8 mouse cellular contexts compared by ENCODE assay signal in the genomic region with DNA sequence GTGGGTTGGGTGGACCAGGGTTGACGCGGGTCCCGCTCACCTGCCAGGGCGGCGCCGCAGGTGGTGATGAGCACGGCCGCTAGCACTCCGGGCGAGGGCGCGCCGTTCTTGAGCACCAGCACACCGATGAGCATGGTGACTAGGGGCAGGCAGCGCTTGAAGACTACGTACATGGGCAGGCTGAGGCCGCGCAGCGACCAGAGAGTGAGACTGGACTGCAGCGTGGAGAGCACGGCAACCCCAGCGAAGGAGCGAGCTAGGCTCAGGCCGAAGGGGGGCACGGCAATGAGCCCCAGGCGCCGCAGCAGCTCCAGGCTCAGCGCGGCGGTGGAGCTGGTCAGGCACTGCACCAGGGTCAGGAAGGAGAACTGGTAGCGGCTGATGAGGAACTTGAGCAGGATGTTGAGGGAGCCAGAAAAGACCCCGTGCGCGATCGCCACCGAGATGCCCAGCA. TPM values are rescaled to one million over a fixed set of nuclear protein-coding genes. Genes with fewer than 3 reads are reported as not detected.
DNase-seq lines count a peak whose midpoint lies in the region; ATAC-seq and TF ChIP-seq lines count a peak whose summit lies in the region.

No protein-coding gene starts in this region.

- peak; percentile 33 for ATAC-seq in common myeloid progenitor, adult 5-6 weeks (replicated peaks; ENCODE audit: low read depth, poor library complexity, severe bottlenecking)
- ATAC-seq in heart, postnatal 0 days (ENCODE audit: insufficient read depth, low read depth), result peak; percentile 31; the same call in 1 of the 2 replicates
- peak; percentile 74 for ATAC-seq in neural tube, embryonic 12.5 days (ENCODE audit: low FRiP score, low read depth)

- no peak for TF ChIP-seq CTCF in cerebellum, adult 2 months (IDR thresholded peaks at IDR 0.05; ENCODE audit: borderline replicate concordance, insufficient read depth, low read depth, low read length)
- no peak for TF ChIP-seq CTCF in heart, postnatal 0 days (IDR thresholded peaks at IDR 0.05; ENCODE audit: low read depth)

- no peak overlapping the region for H3K27ac ChIP-seq in cerebellum, adult 2 months (ENCODE audit: insufficient read depth, low read length)
- no peak overlapping the region for H3K27ac ChIP-seq in heart, postnatal 0 days (ENCODE audit: low read depth)
- no peak overlapping the region for H3K27ac ChIP-seq in neural tube, embryonic 12.5 days

- H3K4me1 ChIP-seq in cerebellum, adult 2 months (ENCODE audit: control insufficient read depth, insufficient read depth, low read length), result 0 out of 2 replicates have a peak, but pooled peaks cover 7% of the 10 kb centered on the region
- peaks cover 8% of the 10 kb centered on the region for H3K4me1 ChIP-seq in heart, postnatal 0 days (ENCODE audit: control insufficient read depth, insufficient read depth)
- peaks cover 30% of the 10 kb centered on the region for H3K4me1 ChIP-seq in neural tube, embryonic 12.5 days

- TF ChIP-seq POLR2A in cerebellum, adult 2 months (IDR thresholded peaks at IDR 0.05; ENCODE audit: borderline replicate concordance, insufficient read depth, low read length), result no peak

- peak overlapping the region; percentile 77 for H3K4me2 ChIP-seq in heart, postnatal 0 days (ENCODE audit: low read depth, low read length)
- H3K4me2 ChIP-seq in neural tube, embryonic 12.5 days (replicated peaks), result peak overlapping the region; percentile 100

- H3K4me3 ChIP-seq in cerebellum, adult 2 months (replicated peaks; ENCODE audit: insufficient read depth, low read depth, low read length), result peak overlapping the region; percentile 20
- peak overlapping the region; percentile 45 for H3K4me3 ChIP-seq in heart, postnatal 0 days (ENCODE audit: low read depth, low read length)
- H3K4me3 ChIP-seq in neural tube, embryonic 12.5 days, result peak overlapping the region; percentile 52

- DNase-seq in cerebellum, adult 2 months, result peak; percentile 12 to 23
- no peak for DNase-seq in cerebellum, adult 9-10 months
- DNase-seq in CD4-positive helper T cell, adult 2 months (ENCODE audit: low read depth, low spot score), result peak; percentile 40
- DNase-seq in heart, postnatal 0 days (ENCODE audit: low spot score), result peak; percentile 12
- DNase-seq in liver (peak; percentile 18), adipocyte (ENCODE audit: low spot score) (no peak)

- under 1% methylated on average over 36 of the region's 36 CpGs for WGBS in cerebellum, adult 2 months
- WGBS in heart, postnatal 0 days, result under 1% methylated on average over 36 of the region's 36 CpGs
- under 1% methylated on average over 36 of the region's 36 CpGs for WGBS in neural tube, embryonic 12.5 days

- no peaks in the 10 kb centered on the region for H3K9me3 ChIP-seq in heart, postnatal 0 days (replicated peaks; ENCODE audit: control insufficient read depth, low read length)
- no peaks in the 10 kb centered on the region for H3K9me3 ChIP-seq in neural tube, embryonic 12.5 days

- 0 out of 2 replicates have a peak overlapping the region, but pooled peaks have one; percentile 1 for H3K9ac ChIP-seq in heart, postnatal 0 days (replicated peaks; ENCODE audit: low read depth, low read length)
- H3K9ac ChIP-seq in neural tube, embryonic 12.5 days, result peak overlapping the region; percentile 29; the same call in 1 of the 2 replicates

- no peak for TF ChIP-seq EP300 in heart, postnatal 0 days (IDR thresholded peaks at IDR 0.05; ENCODE audit: low read depth)

- H3K36me3 ChIP-seq in heart, postnatal 0 days (replicated peaks; ENCODE audit: control insufficient read depth, insufficient read depth, low read length), result no peaks in the 10 kb centered on the region
- no peaks in the 10 kb centered on the region for H3K36me3 ChIP-seq in neural tube, embryonic 12.5 days

- H3K27me3 ChIP-seq in cerebellum, adult 2 months (ENCODE audit: control insufficient read depth, insufficient read depth, low read length), result peaks cover 2% of the 10 kb centered on the region; the same call in 1 of the 2 replicates
- peaks cover 54% of the 10 kb centered on the region for H3K27me3 ChIP-seq in heart, postnatal 0 days (ENCODE audit: control insufficient read depth, insufficient read depth, low read length)
- peaks cover 46% of the 10 kb centered on the region for H3K27me3 ChIP-seq in neural tube, embryonic 12.5 days (replicated peaks)

RNA-seq across cellular contexts. Expression of a gene that starts 0.7 kb away (rescaled TPM):
- 2.0 and 2.3 TPM in 2 replicates for polyA plus RNA-seq in cerebellum, adult 2 months (2012; rRNA removed)
- 5.8 and 7.0 TPM in 2 replicates for total RNA-seq in common myeloid progenitor, adult 5-6 weeks (2017)
- 0.62 TPM in 1 of 2 replicates, not detected in the other for total RNA-seq in heart, postnatal 0 days (2014; rRNA removed; ENCODE audit: low replicate concordance)
- polyA plus RNA-seq in heart, postnatal 0 days (2015; fragmentation: Nextera tagmentation; extraction: Ambion mirVana), result 0.05 TPM in 2 replicates
- polyA plus RNA-seq in neural tube, embryonic 12.5 days (2016; fragmentation: Nextera tagmentation; extraction: Ambion mirVana), result 0.87 and 0.95 TPM in 2 replicates

RNA-seq across cellular contexts. Expression of a gene that starts 56.9 kb away (rescaled TPM):
- 38.8 and 39.8 TPM in 2 replicates for polyA plus RNA-seq in cerebellum, adult 2 months (2012; rRNA removed)
- 15.3 and 35.2 TPM in 2 replicates for total RNA-seq in common myeloid progenitor, adult 5-6 weeks (2017)
- 21.8 and 24.2 TPM in 2 replicates for total RNA-seq in heart, postnatal 0 days (2014; rRNA removed; ENCODE audit: low replicate concordance)
- 43.5 and 46.7 TPM in 2 replicates for polyA plus RNA-seq in heart, postnatal 0 days (2015; fragmentation: Nextera tagmentation; extraction: Ambion mirVana)
- 24.8 and 26.4 TPM in 2 replicates for polyA plus RNA-seq in neural tube, embryonic 12.5 days (2016; fragmentation: Nextera tagmentation; extraction: Ambion mirVana)

Comparison
In these comparisons a context has a peak if more than half of its experiments do, and no peak if none do; other contexts are left out.
1. DNase-seq: peak in cerebellum, adult 2 months (2 of 2), CD4-positive helper T cell, adult 2 months (single experiment), heart, postnatal 0 days (single experiment) and liver (single experiment); none in cerebellum, adult 9-10 months (single experiment) and adipocyte (single experiment).
2. Peak in every context shown above with its lines, with median percentiles within 50 percentile points of each other: H3K4me3 ChIP-seq and ATAC-seq.